Mouse (Mus musculus): ENCODE measurements around the gene Htr7.

GRCm38 (mm10) chr19:35949888-35950287 is 107.4 kb downstream of the Htr7 start:
- TF ChIP-seq POLR2A (IDR thresholded peaks at IDR 0.05; ENCODE audit: low read depth, low read length) (no peak), CTCF (conservative IDR thresholded peaks at IDR 0.05; ENCODE audit: insufficient read depth, insufficient read length, low read depth, low read length) (no peak)
